Mouse (Mus musculus) thymus, adult 2 months (tissue): ENCODE data around the gene Hoxc8.

Experiments
- CTCF ChIP-seq: fragments of 200-500 bp; IDR thresholded peaks from 2 replicates; pipeline ENCODE4 v1.5.1; 2012; ENCODE audit warnings: mild to moderate bottlenecking, control low read depth, low read length, moderate library complexity, borderline replicate concordance; ENCODE audit not compliant: control insufficient read depth, poor library complexity, insufficient read depth; ENCODE audit errors: extremely low read depth
- POLR2A ChIP-seq: fragments of 200-500 bp; IDR thresholded peaks from 2 replicates; pipeline ENCODE4 v1.6.1; 2012; ENCODE audit warnings: mild to moderate bottlenecking, low read length, control low read depth, moderate library complexity; ENCODE audit not compliant: control insufficient read depth, poor library complexity, insufficient read depth; ENCODE audit errors: extremely low read depth

DNA sequence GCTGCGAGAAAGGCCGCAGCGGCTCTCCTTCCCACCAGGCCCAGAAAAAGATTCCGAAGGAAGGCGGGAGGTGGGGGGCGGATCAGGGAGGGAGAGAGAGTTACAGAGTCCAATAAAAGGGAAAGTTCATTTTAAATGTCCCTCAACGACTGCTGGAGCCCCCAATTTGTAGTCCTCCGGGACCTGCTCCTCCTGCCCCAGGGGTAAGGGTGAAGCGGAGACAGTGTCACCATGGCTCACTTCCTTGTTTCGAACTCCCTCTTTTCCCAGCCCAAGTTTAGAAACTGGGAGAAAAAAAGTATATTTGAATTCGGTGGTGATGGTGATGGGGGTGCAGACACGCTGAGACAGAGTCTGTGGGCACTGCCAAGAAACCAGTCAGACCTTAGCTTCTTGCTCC lies 50.2 kb downstream of the Hoxc8 start:
- TF ChIP-seq CTCF (no peak), POLR2A (no peak)
